Mouse (Mus musculus) A20 (cell line): ENCODE measurements around the gene Olfr560.
A peak's percentile ranks its signal among the peaks of the same experiment; 100 is the strongest.

ENCODE experiments used
- DNase-seq: peaks from one replicate; pipeline ENCODE4 v3.0.0-alpha.2; 2011; ENCODE audit warnings: low read depth, low spot score

The Olfr560 gene

GRCm38 (mm10) chr7:102759266-102759665 is at the start of gene Olfr560, which contains the start of gene Olfr78:
TSS of gene Olfr560 (minus strand) at chr7:102759366.
TSS of gene Olfr78 (minus strand) at chr7:102759471.
- no peak for DNase-seq

GRCm38 (mm10) chr7:102803180-102803579 is 44.0 kb upstream of the Olfr560 start, which contains the start of gene Olfr564:
TSS of gene Olfr564 (plus strand) at chr7:102803480.
- DNase-seq, result no peak

GRCm38 (mm10) chr7:102770921-102771320 is 11.8 kb upstream of the Olfr560 start, which contains the start of gene Olfr561:
TSS of gene Olfr561 (plus strand) at chr7:102771221.
- DNase-seq, result no peak

- DNase-seq, result peak; percentile 6
Measured at GRCm38 (mm10) chr7:102752086-102752485, 7.1 kb downstream of the Olfr560 start.

- no peak for DNase-seq
Measured at GRCm38 (mm10) chr7:102737705-102738104, 21.5 kb downstream of the Olfr560 start.

GRCm38 (mm10) chr7:102733793-102734192 is 25.4 kb downstream of the Olfr560 start:
- no peak for DNase-seq

- DNase-seq, result no peak
Measured at GRCm38 (mm10) chr7:102727391-102727790, 31.8 kb downstream of the Olfr560 start, which contains the start of gene Olfr559. TSS of gene Olfr559 (minus strand) at chr7:102727491.

- no peak for DNase-seq
Measured at GRCm38 (mm10) chr7:102718970-102719369, 40.2 kb downstream of the Olfr560 start, which contains the start of gene Olfr33. TSS of gene Olfr33 (minus strand) at chr7:102719070.

- DNase-seq, result no peak
Measured at GRCm38 (mm10) chr7:102701915-102702314, 57.3 kb downstream of the Olfr560 start, which contains the start of gene Olfr558. TSS of gene Olfr558 (plus strand) at chr7:102702215.
